Mouse (Mus musculus) MEL (cell line): ENCODE data around the gene Maml3. TPM values are rescaled to one million over a fixed set of nuclear protein-coding genes. Genes with fewer than 3 reads are reported as not detected.

ENCODE experiments used
- DNase-seq: peaks from one replicate; pipeline ENCODE4 v3.0.0; 2011; ENCODE audit warnings: low read depth, low spot score
- H3K27ac ChIP-seq: 2 replicates; pipeline ENCODE4 v1.5.1; 2012; ENCODE audit warnings: low read depth, mild to moderate bottlenecking, control low read depth, low read length, moderate library complexity; ENCODE audit not compliant: control insufficient read depth
- H3K27me3 ChIP-seq, 2 experiments: fragments of 150-350 bp in 1 of 2; sonication (generic) in 1 of 2; 2 replicates each; pipeline ENCODE4 v1.6.1; 2012; ENCODE audit warnings: low read length in 2 of 2, mild to moderate bottlenecking in 2 of 2, improper control_type of control experiment in 1 of 2, moderate library complexity in 1 of 2; ENCODE audit not compliant: insufficient read depth in 2 of 2, control insufficient read depth in 1 of 2
- H3K36me3 ChIP-seq, 2 experiments: 2 replicates each; pipeline ENCODE4 v1.6.1; 2012 to 2014; ENCODE audit warnings: low read length in 2 of 2, improper control_type of control experiment in 1 of 2, inconsistent platforms in 1 of 2, mild to moderate bottlenecking in 1 of 2; ENCODE audit not compliant: insufficient read depth in 2 of 2, control insufficient read depth in 1 of 2
- H3K4me1 ChIP-seq, 2 experiments: fragments of 150-350 bp in 1 of 2; sonication (generic) in 1 of 2; 2 replicates each; pipeline ENCODE4 v1.6.1; 2012; ENCODE audit warnings: low read length in 2 of 2, improper control_type of control experiment in 1 of 2, mild to moderate bottlenecking in 1 of 2; ENCODE audit not compliant: insufficient read depth in 2 of 2, control insufficient read depth in 1 of 2
- H3K4me3 ChIP-seq, 2 experiments: fragments of 150-350 bp in 1 of 2; sonication (generic) in 1 of 2; 2 replicates each; pipeline ENCODE4 v1.5.1; 2012; ENCODE audit warnings: low read depth in 2 of 2, low read length in 2 of 2, mild to moderate bottlenecking in 2 of 2, moderate library complexity in 2 of 2, control low read depth in 1 of 2, improper control_type of control experiment in 1 of 2; ENCODE audit not compliant: control insufficient read depth in 1 of 2, insufficient read depth in 1 of 2
- H3K79me2 ChIP-seq: 2 replicates; pipeline ENCODE4 v1.6.1; 2012; ENCODE audit warnings: mild to moderate bottlenecking, low read length, moderate library complexity; ENCODE audit not compliant: control insufficient read depth, poor library complexity, insufficient read depth
- H3K9ac ChIP-seq: 2 replicates; pipeline ENCODE4 v1.6.1; 2012; ENCODE audit warnings: low read depth, mild to moderate bottlenecking, control low read depth, low read length, moderate library complexity; ENCODE audit not compliant: control insufficient read depth, poor library complexity, severe bottlenecking
- H3K9me3 ChIP-seq: fragments of 150-350 bp; sonication (generic); replicated peaks from 2 replicates; pipeline ENCODE4 v1.6.1; 2012; ENCODE audit warnings: mild to moderate bottlenecking, low read length, improper control_type of control experiment, moderate library complexity; ENCODE audit not compliant: insufficient read depth
- BHLHE40 ChIP-seq: IDR thresholded peaks from 2 replicates; pipeline ENCODE4 v1.6.1; 2012; ENCODE audit warnings: low read depth, mild to moderate bottlenecking, inconsistent platforms, low read length, improper control_type of control experiment, borderline replicate concordance
- CHD1 ChIP-seq: IDR thresholded peaks from 2 replicates; pipeline ENCODE4 v1.6.1; 2012; ENCODE audit warnings: low read depth, mild to moderate bottlenecking, inconsistent platforms, low read length, improper control_type of control experiment
- CHD2 ChIP-seq: IDR thresholded peaks from 2 replicates; pipeline ENCODE4 v1.6.1; 2011; ENCODE audit warnings: low read length, improper control_type of control experiment
- CTCF ChIP-seq, 3 experiments: IDR thresholded peaks in 2 of 3; conservative IDR thresholded peaks in 1 of 3; 2 replicates each; pipeline ENCODE4 v1.5.1; 2011 to 2012; ENCODE audit warnings: low read length in 3 of 3, low read depth in 2 of 3, mild to moderate bottlenecking in 2 of 3, improper control_type of control experiment in 1 of 3, inconsistent platforms in 1 of 3, mixed read lengths in 1 of 3, moderate library complexity in 1 of 3; ENCODE audit not compliant: control insufficient read depth in 1 of 3, insufficient read depth in 1 of 3, poor library complexity in 1 of 3, severe bottlenecking in 1 of 3
- E2F4 ChIP-seq: IDR thresholded peaks from 2 replicates; pipeline ENCODE4 v1.6.1; 2011; ENCODE audit warnings: low read depth, low read length, improper control_type of control experiment, borderline replicate concordance
- EP300 ChIP-seq, 2 experiments: IDR thresholded peaks; 2 replicates each; pipeline ENCODE4 v1.6.1; 2011; ENCODE audit warnings: improper control_type of control experiment in 2 of 2, low read length in 2 of 2, low read depth in 1 of 2, mild to moderate bottlenecking in 1 of 2
- ETS1 ChIP-seq: IDR thresholded peaks from 2 replicates; pipeline ENCODE4 v1.6.1; 2012; ENCODE audit warnings: low read depth, mild to moderate bottlenecking, inconsistent platforms, low read length, improper control_type of control experiment, moderate library complexity
- GATA1 ChIP-seq: IDR thresholded peaks from 2 replicates; pipeline ENCODE4 v1.6.1; 2011; ENCODE audit warnings: low read depth, low read length, improper control_type of control experiment
- HCFC1 ChIP-seq: IDR thresholded peaks from 2 replicates; pipeline ENCODE4 v1.6.1; 2012; ENCODE audit warnings: low read depth, mild to moderate bottlenecking, inconsistent platforms, low read length, improper control_type of control experiment, moderate library complexity
- JUND ChIP-seq: IDR thresholded peaks from 2 replicates; pipeline ENCODE4 v1.6.1; 2011; ENCODE audit warnings: low read depth, mild to moderate bottlenecking, improper control_type of control experiment, low read length
- KAT2A ChIP-seq: conservative IDR thresholded peaks from 2 replicates; pipeline ENCODE4 v1.6.1; 2012; ENCODE audit warnings: low read depth, low read length, improper control_type of control experiment, inconsistent platforms
- MAFK ChIP-seq: IDR thresholded peaks from 2 replicates; pipeline ENCODE4 v1.6.1; 2011; ENCODE audit warnings: low read depth, mild to moderate bottlenecking, low read length, improper control_type of control experiment, borderline replicate concordance
- MAX ChIP-seq: IDR thresholded peaks from 2 replicates; pipeline ENCODE4 v1.6.1; 2011; ENCODE audit warnings: low read length, improper control_type of control experiment
- MAZ ChIP-seq: IDR thresholded peaks from 2 replicates; pipeline ENCODE4 v1.6.1; 2012; ENCODE audit warnings: low read depth, mild to moderate bottlenecking, inconsistent platforms, low read length, improper control_type of control experiment
- MEF2A ChIP-seq: IDR thresholded peaks from 2 replicates; pipeline ENCODE4 v1.6.1; 2014; ENCODE audit warnings: low read depth, mild to moderate bottlenecking, inconsistent platforms, low read length, improper control_type of control experiment; ENCODE audit not compliant: poor library complexity, insufficient replicate concordance, severe bottlenecking; ENCODE audit errors: extremely low read depth
- MXI1 ChIP-seq: IDR thresholded peaks from 2 replicates; pipeline ENCODE4 v1.6.1; 2011; ENCODE audit warnings: mild to moderate bottlenecking, low read depth, low read length, improper control_type of control experiment
- MYB ChIP-seq: IDR thresholded peaks from 2 replicates; pipeline ENCODE4 v1.6.1; 2011; ENCODE audit warnings: mild to moderate bottlenecking, low read depth, low read length, improper control_type of control experiment
- MYC ChIP-seq: IDR thresholded peaks from 2 replicates; pipeline ENCODE4 v1.6.1; 2011; ENCODE audit warnings: low read depth, mild to moderate bottlenecking, low read length, improper control_type of control experiment, moderate library complexity
- NELFE ChIP-seq: IDR thresholded peaks from 2 replicates; pipeline ENCODE4 v1.6.1; 2011; ENCODE audit warnings: low read depth, low read length, improper control_type of control experiment
- NRF1 ChIP-seq: IDR thresholded peaks from 2 replicates; pipeline ENCODE4 v1.6.1; 2014; ENCODE audit warnings: low read depth, mild to moderate bottlenecking, inconsistent platforms, low read length, improper control_type of control experiment, moderate library complexity; ENCODE audit not compliant: poor library complexity, insufficient read depth, severe bottlenecking
- POLR2A ChIP-seq, 2 experiments: IDR thresholded peaks; 2 replicates each; pipeline ENCODE4 v1.6.1; 2011 to 2012; ENCODE audit warnings: low read length in 2 of 2, mild to moderate bottlenecking in 2 of 2, control low read depth in 1 of 2, improper control_type of control experiment in 1 of 2, low read depth in 1 of 2, moderate library complexity in 1 of 2; ENCODE audit not compliant: control insufficient read depth in 1 of 2, insufficient read depth in 1 of 2, poor library complexity in 1 of 2
- POLR2AphosphoS2 ChIP-seq: IDR thresholded peaks from 2 replicates; pipeline ENCODE4 v1.6.1; 2011; ENCODE audit warnings: low read length, improper control_type of control experiment
- POLR2AphosphoS5 ChIP-seq: IDR thresholded peaks from 2 replicates; pipeline ENCODE4 v1.6.1; 2012; ENCODE audit warnings: low read depth, borderline replicate concordance, mild to moderate bottlenecking, inconsistent platforms, low read length, moderate library complexity, mixed read lengths
- RAD21 ChIP-seq: IDR thresholded peaks from 2 replicates; pipeline ENCODE4 v1.6.1; 2011; ENCODE audit warnings: mild to moderate bottlenecking, low read depth, low read length, improper control_type of control experiment
- RCOR1 ChIP-seq: IDR thresholded peaks from 2 replicates; pipeline ENCODE4 v1.6.1; 2012; ENCODE audit warnings: low read depth, mild to moderate bottlenecking, inconsistent platforms, low read length, improper control_type of control experiment
- SIN3A ChIP-seq: IDR thresholded peaks from 2 replicates; pipeline ENCODE4 v1.6.1; 2012; ENCODE audit warnings: low read length, improper control_type of control experiment, inconsistent platforms
- SMC3 ChIP-seq: IDR thresholded peaks from 2 replicates; pipeline ENCODE4 v1.6.1; 2011; ENCODE audit warnings: low read depth, low read length, improper control_type of control experiment
- TBP ChIP-seq: IDR thresholded peaks from 2 replicates; pipeline ENCODE4 v1.8.0; 2011; ENCODE audit warnings: low read depth, low read length, improper control_type of control experiment
- TCF12 ChIP-seq: IDR thresholded peaks from 2 replicates; pipeline ENCODE4 v1.6.1; 2014; ENCODE audit warnings: low read depth, mild to moderate bottlenecking, inconsistent platforms, low read length, improper control_type of control experiment, moderate library complexity
- UBTF ChIP-seq: IDR thresholded peaks from 2 replicates; pipeline ENCODE4 v1.6.1; 2012; ENCODE audit warnings: low read depth, mild to moderate bottlenecking, inconsistent platforms, low read length, improper control_type of control experiment, moderate library complexity, borderline replicate concordance; ENCODE audit not compliant: insufficient read depth
- USF1 ChIP-seq: IDR thresholded peaks from 2 replicates; pipeline ENCODE4 v1.6.1; 2014; ENCODE audit warnings: low read depth, mild to moderate bottlenecking, inconsistent platforms, low read length, improper control_type of control experiment, moderate library complexity
- USF2 ChIP-seq, 2 experiments: IDR thresholded peaks; 2 replicates each; pipeline ENCODE4 v1.6.1; 2011 to 2012; ENCODE audit warnings: improper control_type of control experiment in 2 of 2, low read length in 2 of 2, borderline replicate concordance in 1 of 2, inconsistent platforms in 1 of 2, low read depth in 1 of 2, mild to moderate bottlenecking in 1 of 2; ENCODE audit not compliant: insufficient read depth in 1 of 2
- ZC3H11A ChIP-seq: IDR thresholded peaks from 2 replicates; pipeline ENCODE4 v1.6.1; 2012; ENCODE audit warnings: low read depth, mild to moderate bottlenecking, inconsistent platforms, low read length, improper control_type of control experiment
- ZKSCAN1 ChIP-seq: IDR thresholded peaks from 2 replicates; pipeline ENCODE4 v1.6.1; 2012; ENCODE audit warnings: low read depth, mild to moderate bottlenecking, inconsistent platforms, low read length, improper control_type of control experiment, moderate library complexity
- ZMIZ1 ChIP-seq: IDR thresholded peaks from 2 replicates; pipeline ENCODE4 v1.6.1; 2012; ENCODE audit warnings: low read depth, mild to moderate bottlenecking, inconsistent platforms, low read length, improper control_type of control experiment, moderate library complexity
- ZNF384 ChIP-seq: IDR thresholded peaks from 2 replicates; pipeline ENCODE4 v1.6.1; 2012; ENCODE audit warnings: low read depth, mild to moderate bottlenecking, inconsistent platforms, low read length, improper control_type of control experiment
- polyA plus RNA-seq, 2 experiments: library from polyadenylated mRNA; stranded (reverse) in 1 of 2; unstranded in 1 of 2; fragments of >175 nt in 1 of 2; fragments of >200 nt in 1 of 2; gene quantifications; 2 replicates each; pipeline versions ENCODE4 v1.2.1 to v1.2.4; 2012; ENCODE audit warnings: low replicate concordance in 2 of 2, low read depth in 1 of 2; ENCODE audit not compliant: insufficient read length in 2 of 2, insufficient read depth in 1 of 2, missing spikeins in 1 of 2
- total RNA-seq: library from RNA; depleted of rRNA; stranded (reverse); fragments of 300-350 nt; gene quantifications from 2 replicates; pipeline ENCODE4 v1.2.3, GENCODE M21; 2012; rRNA removed

Gene Maml3
- total RNA-seq (2.0 and 2.6 TPM in 2 replicates), polyA plus RNA-seq (1 to 10 TPM in 1 of 2 experiments, not detected in 1; 4.1 TPM)

DNA sequence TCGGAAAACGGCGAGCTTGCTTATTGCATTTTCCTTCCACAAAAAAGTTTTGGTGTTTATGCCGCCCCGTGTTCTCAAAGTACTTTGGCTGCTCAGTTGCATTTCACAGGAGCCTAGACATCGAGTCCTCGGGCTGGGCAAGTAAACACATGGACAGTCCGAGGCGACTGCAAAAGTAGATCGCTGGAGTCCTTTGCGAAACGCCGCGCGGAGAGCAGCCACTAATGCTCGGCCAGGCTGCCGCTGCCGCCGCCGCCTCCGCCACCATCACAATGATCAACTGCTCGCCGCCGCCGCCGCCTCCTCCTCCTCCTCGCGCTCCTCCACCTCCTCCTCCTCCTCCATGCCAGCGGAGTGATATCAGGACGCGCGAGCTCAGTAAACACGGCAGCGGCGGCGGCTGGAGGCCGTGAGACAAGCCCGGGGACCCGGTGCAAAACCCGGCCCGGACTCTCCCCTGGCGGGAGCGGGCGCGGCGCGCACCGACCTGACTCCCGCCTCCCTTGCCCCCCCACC lies at the start of gene Maml3:
Gene Maml3, minus strand, starts transcription at position 441 of the 516 bp plus-strand sequence.
- peak; percentile 96 for DNase-seq
- Histone ChIP-seq H3K9ac (peak within 1 kb of the TSS; percentile 97), H3K27ac (peak within 1 kb of the TSS; percentile 72), H3K27me3 (no peaks in the 10 kb centered on the region), H3K4me3 (peak within 1 kb of the TSS; percentile 86 to 99), H3K4me1 (peaks cover 0 to 4% of the 10 kb centered on the region in 2 experiments; a peak in 1 of 4 replicates), H3K79me2 (peaks cover 13% of the 10 kb centered on the region; the same call in 1 of the 2 replicates), H3K9me3 (no peaks in the 10 kb centered on the region), H3K36me3 (0 out of 4 replicates have a peak, but pooled peaks cover 0 to 2% of the 10 kb centered on the region in 2 experiments)
- TF ChIP-seq SIN3A = peak; percentile 84
- TF ChIP-seq MXI1 = peak; percentile 80
- TF ChIP-seq POLR2A (IDR thresholded peaks at IDR 0.05; ENCODE audit: control insufficient read depth in 1 of 2, insufficient read depth in 1 of 2, low read depth in 1 of 2, low read length in 2 of 2, poor library complexity in 1 of 2) = peak in 1 of 2 experiments; percentile 76; a peak in 2 of 4 replicates
- no peak; the same call in 1 of the 2 replicates for TF ChIP-seq KAT2A
- TF ChIP-seq ZKSCAN1 = no peak
- TF ChIP-seq RAD21 = no peak
- peak; percentile 51; the same call in 1 of the 2 replicates for TF ChIP-seq NELFE
- no peak; the same call in 1 of the 2 replicates for TF ChIP-seq POLR2AphosphoS2
- 0 out of 2 replicates have a peak, but pooled peaks have one; percentile 87 for TF ChIP-seq CHD1
- peak; percentile 64 for TF ChIP-seq TCF12
- peak; percentile 54; the same call in 1 of the 2 replicates for TF ChIP-seq ETS1
- TF ChIP-seq EP300 (IDR thresholded peaks at IDR 0.05; ENCODE audit: low read depth in 1 of 2, low read length in 2 of 2) = peak in 1 of 2 experiments; percentile 51; a peak in 2 of 4 replicates
- no peak for TF ChIP-seq CHD2
- TF ChIP-seq BHLHE40 = no peak
- TF ChIP-seq CTCF (IDR thresholded peaks at IDR 0.05 in 2 of 3, conservative IDR thresholded peaks at IDR 0.05 in 1 of 3; ENCODE audit: control insufficient read depth in 1 of 3, insufficient read depth in 1 of 3, low read depth in 2 of 3, low read length in 3 of 3, poor library complexity in 1 of 3, severe bottlenecking in 1 of 3) = no peak
- no peak for TF ChIP-seq ZNF384
- no peak for TF ChIP-seq UBTF
- TF ChIP-seq TBP = 0 out of 2 replicates have a peak, but pooled peaks have one; percentile 0
- TF ChIP-seq MAZ = peak; percentile 93; the same call in 1 of the 2 replicates
- no peak for TF ChIP-seq POLR2AphosphoS5
- no peak for TF ChIP-seq RCOR1
- TF ChIP-seq MEF2A = no peak
- TF ChIP-seq MYB = no peak
- TF ChIP-seq GATA1 = no peak
- peak; percentile 45; the same call in 1 of the 2 replicates for TF ChIP-seq ZMIZ1
- TF ChIP-seq USF1 = no peak
- peak; percentile 75 for TF ChIP-seq HCFC1
- no peak for TF ChIP-seq NRF1
- no peak for TF ChIP-seq MYC
- TF ChIP-seq SMC3 = no peak
- TF ChIP-seq MAX = peak; percentile 13; the same call in 1 of the 2 replicates
- TF ChIP-seq MAFK = no peak
- TF ChIP-seq ZC3H11A = no peak
- TF ChIP-seq USF2 (IDR thresholded peaks at IDR 0.05; ENCODE audit: borderline replicate concordance in 1 of 2, insufficient read depth in 1 of 2, low read depth in 1 of 2, low read length in 2 of 2) = no peak
- no peak for TF ChIP-seq JUND
- TF ChIP-seq E2F4 = no peak
